ENCODE assay signal across 14 mouse cellular contexts in the genomic region with DNA sequence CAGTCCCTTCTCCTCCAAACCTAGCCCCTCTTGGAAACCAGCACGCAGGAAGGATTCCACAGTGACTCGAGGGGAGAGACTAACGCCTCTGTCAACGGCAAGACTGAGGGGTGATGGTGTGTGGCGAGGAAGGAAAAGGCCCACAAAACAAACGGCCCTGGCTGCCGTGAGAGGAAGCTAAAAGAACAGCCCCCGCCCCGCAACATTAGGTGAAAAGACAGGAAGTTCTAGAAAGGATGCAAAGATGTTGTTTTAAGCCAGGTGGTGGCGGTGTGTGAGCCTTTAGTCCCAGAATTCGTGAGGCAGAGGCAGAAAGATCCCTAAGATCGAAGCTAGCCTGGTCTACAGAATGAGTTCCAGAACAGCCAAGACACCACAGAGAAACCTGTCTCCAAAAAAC. TPM values are rescaled to one million over a fixed set of nuclear protein-coding genes. Genes with fewer than 3 reads are reported as not detected.
A peak's percentile ranks its signal among the peaks of the same experiment; 100 is the strongest.
DNase-seq lines count a peak whose midpoint lies in the region; ATAC-seq lines count a peak whose summit lies in the region.
"Had no signal": no experiment of that assay in that cellular context is flagged by ENCODE, and none has a peak within 500 bp of the region (broad histone marks: within the 10 kb centered on the region; RNA-seq: fewer than 3 reads in every experiment).

No protein-coding gene starts in this region.

- no peak for ATAC-seq in kidney, embryonic 15.5 days (replicated peaks; ENCODE audit: low FRiP score)
- ATAC-seq in embryonic facial prominence, embryonic 13.5 days (ENCODE audit: insufficient number of reproducible peaks, insufficient read depth, low FRiP score, low TSS enrichment, low read depth), result no peak
- no peak for ATAC-seq in midbrain, embryonic 11.5 days (ENCODE audit: low FRiP score)
- ATAC-seq: hindbrain, postnatal 0 days had no signal

- DNase-seq in kidney, adult 18-20 months, result no peak
- peak; percentile 53 for DNase-seq in CD4-positive, CD25-positive, alpha-beta regulatory T cell, adult 2 months (ENCODE audit: low read depth, low spot score)
- DNase-seq in thymus, postnatal 14 days, result peak; percentile 59
- DNase-seq in midbrain, embryonic 11.5 days (ENCODE audit: low spot score, missing footprints), result no peak
- DNase-seq in spleen, postnatal 4 days (ENCODE audit: low spot score in 2 of 2), result no peak
- DNase-seq: adrenal gland, postnatal 36 days; cerebellum, adult 8-10 months; heart, postnatal 10 days; kidney, adult 2 months; lung, adult 18-20 months had no signal

- no peaks in the 10 kb centered on the region for H3K9me3 ChIP-seq in kidney, embryonic 15.5 days (replicated peaks)
- H3K9me3 ChIP-seq in embryonic facial prominence, embryonic 13.5 days, result no peaks in the 10 kb centered on the region
- H3K9me3 ChIP-seq in midbrain, embryonic 11.5 days (ENCODE audit: control insufficient read depth, low read length), result no peaks in the 10 kb centered on the region
- H3K9me3 ChIP-seq: neural tube, embryonic 13.5 days had no signal

- no peak overlapping the region for H3K4me2 ChIP-seq in kidney, embryonic 15.5 days
- no peak overlapping the region for H3K4me2 ChIP-seq in embryonic facial prominence, embryonic 13.5 days
- no peak overlapping the region for H3K4me2 ChIP-seq in midbrain, embryonic 11.5 days
- H3K4me2 ChIP-seq: neural tube, embryonic 13.5 days had no signal

- H3K4me3 ChIP-seq in kidney, embryonic 15.5 days (replicated peaks), result no peak overlapping the region
- no peak overlapping the region for H3K4me3 ChIP-seq in embryonic facial prominence, embryonic 13.5 days
- no peak overlapping the region for H3K4me3 ChIP-seq in midbrain, embryonic 11.5 days (ENCODE audit: low read depth, low read length)
- H3K4me3 ChIP-seq: neural tube, embryonic 13.5 days had no signal

- H3K27ac ChIP-seq in kidney, embryonic 15.5 days, result peak overlapping the region; percentile 39; the same call in 1 of the 2 replicates
- H3K27ac ChIP-seq in embryonic facial prominence, embryonic 13.5 days, result peak overlapping the region; percentile 80; the same call in 1 of the 2 replicates
- no peak overlapping the region for H3K27ac ChIP-seq in midbrain, embryonic 11.5 days (ENCODE audit: low read depth, low read length)
- H3K27ac ChIP-seq: hindbrain, postnatal 0 days; neural tube, embryonic 13.5 days had no signal

- H3K36me3 ChIP-seq in kidney, embryonic 15.5 days, result no peaks in the 10 kb centered on the region
- no peaks in the 10 kb centered on the region for H3K36me3 ChIP-seq in embryonic facial prominence, embryonic 13.5 days
- no peaks in the 10 kb centered on the region for H3K36me3 ChIP-seq in midbrain, embryonic 11.5 days (ENCODE audit: control insufficient read depth, insufficient read depth, low read length)
- H3K36me3 ChIP-seq: neural tube, embryonic 13.5 days had no signal

- H3K27me3 ChIP-seq in kidney, embryonic 15.5 days, result no peaks in the 10 kb centered on the region
- no peaks in the 10 kb centered on the region for H3K27me3 ChIP-seq in embryonic facial prominence, embryonic 13.5 days
- H3K27me3 ChIP-seq in midbrain, embryonic 11.5 days (ENCODE audit: control insufficient read depth, insufficient read depth, low read length), result no peaks in the 10 kb centered on the region
- H3K27me3 ChIP-seq: neural tube, embryonic 13.5 days had no signal

- H3K9ac ChIP-seq in kidney, embryonic 15.5 days, result no peak overlapping the region
- no peak overlapping the region for H3K9ac ChIP-seq in embryonic facial prominence, embryonic 13.5 days
- H3K9ac ChIP-seq in midbrain, embryonic 11.5 days (ENCODE audit: low read length), result no peak overlapping the region
- H3K9ac ChIP-seq: neural tube, embryonic 13.5 days had no signal

- WGBS in kidney, embryonic 15.5 days, result 33% methylated on average over 12 of the region's 12 CpGs
- WGBS in embryonic facial prominence, embryonic 13.5 days, result 72% methylated on average over 12 of the region's 12 CpGs
- WGBS in midbrain, embryonic 11.5 days, result 74% methylated on average over 12 of the region's 12 CpGs

- H3K4me1 ChIP-seq in kidney, embryonic 15.5 days, result peaks cover 95% of the 10 kb centered on the region
- H3K4me1 ChIP-seq in embryonic facial prominence, embryonic 13.5 days, result peaks cover 97% of the 10 kb centered on the region
- peaks cover 22% of the 10 kb centered on the region for H3K4me1 ChIP-seq in midbrain, embryonic 11.5 days (ENCODE audit: control insufficient read depth, insufficient read depth, low read length)

RNA-seq across cellular contexts. Expression of a gene that starts 43.3 kb away (rescaled TPM):
- 35.2 and 38.2 TPM in 2 replicates for polyA plus RNA-seq in kidney, embryonic 15.5 days (2015; fragmentation: Nextera tagmentation; extraction: Ambion mirVana)
- polyA plus RNA-seq in embryonic facial prominence, embryonic 13.5 days (2015; fragmentation: Nextera tagmentation; extraction: Ambion mirVana), result 59.2 and 63.7 TPM in 2 replicates
- polyA plus RNA-seq in midbrain, embryonic 11.5 days (2014; fragmentation: Nextera tagmentation; extraction: Ambion mirVana), result 16.7 and 19.8 TPM in 2 replicates

Comparison
In these comparisons a context has a peak if more than half of its experiments do, and no peak if none do; other contexts are left out.
1. DNase-seq: peak in CD4-positive, CD25-positive, alpha-beta regulatory T cell, adult 2 months (single experiment) and thymus, postnatal 14 days (single experiment); none in kidney, adult 18-20 months (single experiment), midbrain, embryonic 11.5 days (single experiment) and spleen, postnatal 4 days (0 of 2).